Mouse (Mus musculus): ENCODE measurements around the gene Pold2. TPM values are rescaled to one million over a fixed set of nuclear protein-coding genes. Genes with fewer than 3 reads are reported as not detected.

Pold2 gene
- polyA plus RNA-seq, 1 experiment: 514 TPM

GRCm38 (mm10) chr11:5851021-5851736 is 26.9 kb downstream of the Pold2 start:
- TF ChIP-seq GATA1 (IDR thresholded peaks at IDR 0.05; ENCODE audit: low read length): no peak

GRCm38 (mm10) chr11:5850452-5850851 is 27.6 kb downstream of the Pold2 start:
- TF ChIP-seq GATA1 (IDR thresholded peaks at IDR 0.05; ENCODE audit: low read length): no peak

DNA sequence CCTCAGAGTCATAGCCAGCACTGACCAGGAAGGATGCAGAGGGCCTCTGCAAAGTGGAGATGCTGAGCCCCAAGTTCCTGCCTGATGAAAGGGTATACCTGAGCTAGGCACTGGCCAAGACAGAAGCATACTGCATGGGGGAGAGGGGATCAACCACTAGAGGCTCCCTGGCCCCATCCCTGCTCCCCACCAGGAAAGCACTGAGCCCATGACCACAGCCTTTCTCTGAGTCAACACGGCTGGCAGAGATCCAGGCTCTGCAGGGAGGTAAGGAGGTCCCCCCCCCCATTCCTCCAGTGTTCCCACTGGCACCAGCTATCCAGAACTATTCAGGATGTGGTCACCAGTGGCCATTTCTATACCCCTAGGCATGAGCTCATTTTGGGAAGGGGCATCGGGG is 28.8 kb downstream of the Pold2 start:
- TF ChIP-seq GATA1 (IDR thresholded peaks at IDR 0.05; ENCODE audit: low read length): no peak

GRCm38 (mm10) chr11:5848741-5849140 is 29.4 kb downstream of the Pold2 start:
- TF ChIP-seq GATA1 (IDR thresholded peaks at IDR 0.05; ENCODE audit: low read length): no peak

DNA sequence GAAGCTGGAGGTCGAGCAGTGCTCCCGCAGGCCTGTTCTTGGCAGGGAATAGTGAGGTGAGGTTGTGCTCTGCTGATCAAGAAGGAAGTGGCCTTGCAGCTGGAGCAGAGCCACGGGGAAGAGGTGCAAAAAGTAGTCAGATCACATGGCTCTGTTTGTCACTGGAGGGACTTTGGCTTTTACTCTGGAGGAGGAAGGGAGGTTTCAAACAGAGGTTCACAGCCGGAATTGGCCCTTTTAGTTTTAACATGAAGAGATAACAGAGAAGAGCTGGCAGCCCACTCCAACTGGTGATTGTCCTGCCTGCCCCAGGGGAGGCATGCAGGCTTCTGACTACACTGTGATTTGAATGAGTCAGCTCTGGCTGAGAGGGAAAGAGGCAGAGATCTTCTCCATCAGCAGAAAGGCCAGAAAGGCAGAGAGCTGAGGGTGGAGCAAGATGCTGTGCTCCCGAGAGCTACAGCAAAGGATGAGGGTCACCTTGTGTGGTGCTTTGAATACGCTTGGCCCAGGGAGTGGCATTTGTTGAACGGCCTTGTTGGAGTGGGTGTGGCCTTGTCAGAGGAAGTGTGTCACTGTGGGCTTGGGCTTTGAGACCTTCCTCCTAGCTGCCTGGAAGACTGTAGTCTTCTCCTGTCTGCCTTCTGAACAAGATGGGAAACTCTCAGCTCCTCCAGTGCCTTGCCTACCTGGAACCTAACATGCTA is 31.3 kb downstream of the Pold2 start:
- TF ChIP-seq GATA1 (IDR thresholded peaks at IDR 0.05; ENCODE audit: low read length): no peak

DNA sequence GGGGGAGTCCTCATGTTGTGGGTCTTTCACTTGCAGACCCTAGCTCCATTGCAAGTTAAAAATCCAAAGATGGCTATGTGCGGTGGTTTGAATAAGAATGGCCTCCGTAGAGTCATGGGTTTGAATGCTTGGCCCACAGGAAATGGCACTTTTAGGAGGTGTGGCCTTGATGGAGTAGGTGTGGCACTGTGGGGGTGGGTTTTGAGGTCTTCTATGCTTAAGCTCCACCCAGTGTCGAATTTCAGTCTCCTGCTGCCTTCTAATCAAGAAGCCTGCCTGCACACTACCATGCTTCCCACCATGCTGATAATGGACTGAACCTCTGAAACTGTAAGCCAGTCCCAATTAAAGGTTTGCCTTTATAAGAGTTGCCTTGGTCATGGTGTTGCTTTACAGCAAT is 35.0 kb downstream of the Pold2 start:
- no peak for TF ChIP-seq GATA1 (IDR thresholded peaks at IDR 0.05; ENCODE audit: low read length)

GRCm38 (mm10) chr11:5841751-5842150 is 36.3 kb downstream of the Pold2 start:
- TF ChIP-seq GATA1 (IDR thresholded peaks at IDR 0.05; ENCODE audit: low read length): no peak

GRCm38 (mm10) chr11:5840346-5840745 is 37.7 kb downstream of the Pold2 start:
- no peak for TF ChIP-seq GATA1 (IDR thresholded peaks at IDR 0.05; ENCODE audit: low read length)

DNA sequence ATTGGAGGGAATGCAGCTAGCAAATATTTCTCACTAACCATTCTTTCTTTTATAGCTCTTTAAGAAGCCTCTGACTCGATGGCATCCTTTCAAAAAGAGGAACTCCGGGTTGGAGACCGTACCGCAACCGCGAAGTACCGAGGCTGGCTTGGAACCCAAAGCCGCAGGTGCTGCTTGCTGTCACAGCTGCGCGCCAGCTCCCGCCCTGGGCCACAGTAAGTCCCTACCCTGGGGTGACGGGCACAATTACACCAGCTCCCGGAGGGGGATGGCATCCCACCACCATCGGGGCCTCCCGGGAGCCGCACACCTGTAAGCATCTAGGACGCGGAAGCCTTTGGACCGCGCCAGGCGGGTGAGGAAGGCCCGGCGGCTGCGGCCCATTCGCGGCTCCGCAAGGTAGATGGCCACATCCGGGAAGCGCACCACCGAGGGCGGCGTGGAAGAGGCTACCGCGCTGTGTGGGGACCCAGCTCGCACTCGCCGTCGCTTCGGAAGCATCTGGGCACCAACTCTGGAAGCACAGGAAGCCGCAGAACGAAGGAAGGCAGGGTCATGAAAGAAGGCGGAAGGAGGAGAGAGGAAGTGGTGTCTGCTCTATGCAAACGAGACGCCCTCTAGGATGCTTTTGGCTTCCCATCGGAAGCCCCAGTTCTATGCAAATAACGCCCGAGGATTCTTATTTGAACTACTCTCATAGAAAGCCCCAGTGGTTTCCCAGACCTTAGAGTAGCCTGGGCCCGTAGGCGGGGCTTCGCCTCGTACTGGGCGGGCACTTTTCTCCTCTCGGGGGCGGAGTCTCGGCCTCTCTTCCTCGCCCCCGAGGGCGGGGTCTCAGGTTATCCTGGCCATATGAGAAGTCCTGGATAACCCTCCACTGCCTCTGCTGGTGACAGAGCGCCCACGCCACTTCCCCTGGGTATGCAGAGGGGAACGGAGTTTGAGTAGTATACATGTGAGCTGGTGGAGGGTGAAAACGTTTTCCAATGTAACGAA is 40.5 kb downstream of the Pold2 start, which contains the start of gene Polm:
Gene Polm (minus strand): TSS at position 766 of the 996 bp plus-strand sequence.
- TF ChIP-seq GATA1 (IDR thresholded peaks at IDR 0.05; ENCODE audit: low read length): no peak

GRCm38 (mm10) chr11:5836126-5836525 is 42.0 kb downstream of the Pold2 start:
- no peak for TF ChIP-seq GATA1 (IDR thresholded peaks at IDR 0.05; ENCODE audit: low read length)

GRCm38 (mm10) chr11:5835057-5835456 is 43.0 kb downstream of the Pold2 start:
- no peak for TF ChIP-seq GATA1 (IDR thresholded peaks at IDR 0.05; ENCODE audit: low read length)

GRCm38 (mm10) chr11:5834506-5834905 is 43.6 kb downstream of the Pold2 start:
- TF ChIP-seq GATA1 (IDR thresholded peaks at IDR 0.05; ENCODE audit: low read length): no peak

- TF ChIP-seq GATA1 (IDR thresholded peaks at IDR 0.05; ENCODE audit: low read length): no peak
Observed at GRCm38 (mm10) chr11:5829327-5829726, 48.8 kb downstream of the Pold2 start.

- no peak for TF ChIP-seq GATA1 (IDR thresholded peaks at IDR 0.05; ENCODE audit: low read length)
Observed at GRCm38 (mm10) chr11:5828509-5829191, 49.4 kb downstream of the Pold2 start.

DNA sequence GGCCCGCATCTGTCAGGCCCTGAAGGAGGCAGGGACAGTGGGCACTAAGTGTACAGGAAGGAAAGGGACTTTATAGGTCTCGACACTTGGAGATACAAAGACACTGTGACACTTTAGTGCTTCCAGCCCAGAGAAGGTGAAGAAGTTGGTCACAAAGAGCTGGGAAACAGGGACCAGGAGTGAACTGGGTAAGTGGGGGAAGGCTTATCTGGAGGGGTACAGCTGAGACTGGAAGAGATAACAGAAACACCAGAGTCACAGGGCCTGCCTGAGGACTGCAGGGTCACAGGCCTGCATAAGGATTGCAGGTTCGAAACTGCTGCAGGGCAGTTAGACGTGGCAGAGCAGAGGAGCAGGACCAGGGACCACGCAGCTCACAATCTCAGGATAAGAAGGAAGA is 50.2 kb downstream of the Pold2 start:
- TF ChIP-seq GATA1 (IDR thresholded peaks at IDR 0.05; ENCODE audit: low read length): peak; percentile 37

Measured in G1E-ER4 (cell line).